Mouse (Mus musculus) CH12.LX (cell line): ENCODE results near the gene 2310030G06Rik. TPM values are rescaled to one million over a fixed set of nuclear protein-coding genes. Genes with fewer than 3 reads are reported as not detected.

ENCODE experiments used
- DNase-seq: peaks from one replicate; pipeline ENCODE4 v3.0.0-alpha.2; 2013; ENCODE audit errors: extremely low read depth
- H3K27ac ChIP-seq: 2 replicates; pipeline ENCODE4 v1.5.1; 2012; ENCODE audit warnings: low read depth, mild to moderate bottlenecking, control low read depth, moderate library complexity; ENCODE audit not compliant: insufficient read depth
- H3K27me3 ChIP-seq: replicated peaks from 2 replicates; pipeline ENCODE3; 2012; ENCODE audit warnings: inconsistent platforms
- H3K36me3 ChIP-seq, 2 experiments: replicated peaks in 1 of 2; 2 replicates each; pipeline versions ENCODE3 to v1.6.1; 2012; ENCODE audit warnings: inconsistent platforms in 1 of 2, low read length in 1 of 2, mild to moderate bottlenecking in 1 of 2, mixed read lengths in 1 of 2, moderate library complexity in 1 of 2; ENCODE audit not compliant: control insufficient read depth in 1 of 2, insufficient read depth in 1 of 2
- H3K4me1 ChIP-seq, 2 experiments: 2 replicates each; pipeline ENCODE4 v1.6.1; 2012; ENCODE audit warnings: inconsistent platforms in 1 of 2, moderate library complexity in 1 of 2; ENCODE audit not compliant: insufficient read depth in 2 of 2, control insufficient read depth in 1 of 2
- H3K4me2 ChIP-seq: 2 replicates; pipeline ENCODE4 v1.6.1; 2012; ENCODE audit warnings: low read depth, mild to moderate bottlenecking, control low read depth; ENCODE audit not compliant: poor library complexity, insufficient read depth, severe bottlenecking
- H3K4me3 ChIP-seq, 3 experiments: fragments of 150-350 bp in 1 of 3; sonication (generic) in 1 of 3; replicated peaks in 1 of 3; 2 replicates each; pipeline versions ENCODE3 to v1.5.1; 2011 to 2012; ENCODE audit warnings: low read depth in 2 of 3, low read length in 2 of 3, mild to moderate bottlenecking in 2 of 3, moderate library complexity in 2 of 3, control low read depth in 1 of 3, improper control_type of control experiment in 1 of 3, inconsistent platforms in 1 of 3, mixed read lengths in 1 of 3; ENCODE audit not compliant: poor library complexity in 1 of 3
- H3K79me2 ChIP-seq: replicated peaks from 2 replicates; pipeline ENCODE4 v1.6.1; 2012; ENCODE audit warnings: mild to moderate bottlenecking, moderate library complexity; ENCODE audit not compliant: control insufficient read depth, poor library complexity, insufficient read depth, severe bottlenecking; ENCODE audit errors: extremely low read depth
- H3K9ac ChIP-seq: 2 replicates; pipeline ENCODE4 v1.6.1; 2012; ENCODE audit warnings: low read depth, mild to moderate bottlenecking, control low read depth, moderate library complexity; ENCODE audit not compliant: insufficient read depth
- H3K9me3 ChIP-seq: replicated peaks from 2 replicates; pipeline ENCODE3; 2012; ENCODE audit warnings: low read length, inconsistent platforms, mixed read lengths
- CHD1 ChIP-seq: IDR thresholded peaks from 2 replicates; pipeline ENCODE4 v1.6.1; 2012; ENCODE audit warnings: low read depth, low read length, improper control_type of control experiment, inconsistent platforms
- CHD2 ChIP-seq: IDR thresholded peaks from 2 replicates; pipeline ENCODE4 v1.6.1; 2011; ENCODE audit warnings: low read length, improper control_type of control experiment
- CTCF ChIP-seq, 2 experiments: IDR thresholded peaks in 1 of 2; conservative IDR thresholded peaks in 1 of 2; 2 replicates each; pipeline ENCODE4 v1.5.1; 2011 to 2012; ENCODE audit warnings: low read depth in 2 of 2, low read length in 2 of 2, improper control_type of control experiment in 1 of 2, inconsistent platforms in 1 of 2, mild to moderate bottlenecking in 1 of 2, moderate library complexity in 1 of 2
- E2F4 ChIP-seq: IDR thresholded peaks from 2 replicates; pipeline ENCODE4 v1.6.1; 2011; ENCODE audit warnings: low read depth, low read length, improper control_type of control experiment; ENCODE audit not compliant: insufficient replicate concordance
- ELF1 ChIP-seq: IDR thresholded peaks from 2 replicates; pipeline ENCODE4 v1.6.1; 2014; ENCODE audit warnings: low read depth, mild to moderate bottlenecking, inconsistent platforms, low read length, improper control_type of control experiment
- EP300 ChIP-seq: IDR thresholded peaks from 2 replicates; pipeline ENCODE4 v1.6.1; 2011; ENCODE audit warnings: low read length, improper control_type of control experiment
- ETS1 ChIP-seq: conservative IDR thresholded peaks from 2 replicates; pipeline ENCODE4 v1.6.1; 2012; ENCODE audit warnings: low read depth, mild to moderate bottlenecking, inconsistent platforms, low read length, improper control_type of control experiment, moderate library complexity
- HCFC1 ChIP-seq: IDR thresholded peaks from 2 replicates; pipeline ENCODE4 v1.6.1; 2012; ENCODE audit warnings: low read depth, mild to moderate bottlenecking, inconsistent platforms, low read length, improper control_type of control experiment
- IRF4 ChIP-seq: IDR thresholded peaks from 2 replicates; pipeline ENCODE4 v1.6.1; 2014; ENCODE audit warnings: low read depth, mild to moderate bottlenecking, inconsistent platforms, low read length, improper control_type of control experiment
- JUN ChIP-seq: IDR thresholded peaks from 2 replicates; pipeline ENCODE4 v1.6.1; 2011; ENCODE audit warnings: low read depth, mild to moderate bottlenecking, low read length, improper control_type of control experiment, moderate library complexity; ENCODE audit not compliant: insufficient read depth
- JUND ChIP-seq: conservative IDR thresholded peaks from 2 replicates; pipeline ENCODE4 v1.6.1; 2011; ENCODE audit warnings: low read depth, low read length, improper control_type of control experiment
- KAT2A ChIP-seq: IDR thresholded peaks from 2 replicates; pipeline ENCODE4 v1.6.1; 2012; ENCODE audit warnings: low read length, improper control_type of control experiment, inconsistent platforms; ENCODE audit not compliant: insufficient replicate concordance
- MAFK ChIP-seq: IDR thresholded peaks from 2 replicates; pipeline ENCODE4 v1.6.1; 2011; ENCODE audit warnings: low read length, improper control_type of control experiment; ENCODE audit not compliant: insufficient replicate concordance
- MEF2A ChIP-seq: IDR thresholded peaks from 2 replicates; pipeline ENCODE4 v1.6.1; 2014; ENCODE audit warnings: low read depth, mild to moderate bottlenecking, inconsistent platforms, low read length, improper control_type of control experiment, borderline replicate concordance
- MXI1 ChIP-seq: IDR thresholded peaks from 2 replicates; pipeline ENCODE4 v1.6.1; 2011; ENCODE audit warnings: mild to moderate bottlenecking, low read depth, low read length, improper control_type of control experiment
- MYC ChIP-seq: IDR thresholded peaks from 2 replicates; pipeline ENCODE4 v1.6.1; 2011; ENCODE audit warnings: low read depth, mild to moderate bottlenecking, improper control_type of control experiment, low read length
- NRF1 ChIP-seq: IDR thresholded peaks from 2 replicates; pipeline ENCODE4 v1.6.1; 2014; ENCODE audit warnings: low read depth, mild to moderate bottlenecking, inconsistent platforms, low read length, improper control_type of control experiment, moderate library complexity
- PAX5 ChIP-seq: IDR thresholded peaks from 2 replicates; pipeline ENCODE4 v1.6.1; 2012; ENCODE audit warnings: low read length, inconsistent platforms, mixed read lengths
- POLR2AphosphoS2 ChIP-seq: IDR thresholded peaks from 2 replicates; pipeline ENCODE4 v1.6.1; 2011; ENCODE audit warnings: low read depth, low read length, improper control_type of control experiment
- SIN3A ChIP-seq: IDR thresholded peaks from 2 replicates; pipeline ENCODE4 v1.6.1; 2012; ENCODE audit warnings: low read length, improper control_type of control experiment, inconsistent platforms
- SMC3 ChIP-seq: IDR thresholded peaks from 2 replicates; pipeline ENCODE4 v1.6.1; 2011; ENCODE audit warnings: low read depth, low read length, improper control_type of control experiment
- TBP ChIP-seq: conservative IDR thresholded peaks from 2 replicates; pipeline ENCODE4 v1.6.1; 2011; ENCODE audit warnings: low read depth, low read length, improper control_type of control experiment
- TCF12 ChIP-seq: IDR thresholded peaks from 2 replicates; pipeline ENCODE4 v1.6.1; 2014; ENCODE audit warnings: low read depth, mild to moderate bottlenecking, inconsistent platforms, low read length, improper control_type of control experiment
- UBTF ChIP-seq: IDR thresholded peaks from 2 replicates; pipeline ENCODE4 v1.6.1; 2012; ENCODE audit warnings: low read depth, mild to moderate bottlenecking, inconsistent platforms, low read length, improper control_type of control experiment, moderate library complexity
- USF1 ChIP-seq: IDR thresholded peaks from 2 replicates; pipeline ENCODE4 v1.6.1; 2014; ENCODE audit warnings: low read depth, mild to moderate bottlenecking, inconsistent platforms, low read length, improper control_type of control experiment
- ZKSCAN1 ChIP-seq: IDR thresholded peaks from 2 replicates; pipeline ENCODE4 v1.6.1; 2012; ENCODE audit warnings: low read depth, inconsistent platforms, low read length, improper control_type of control experiment, borderline replicate concordance
- ZNF384 ChIP-seq: IDR thresholded peaks from 2 replicates; pipeline ENCODE4 v1.6.1; 2012; ENCODE audit warnings: low read depth, low read length, improper control_type of control experiment, inconsistent platforms
- dilution Hi-C: fragments of 300-500 bp; cut with MboI; formaldehyde crosslinking; loops from 2 replicates; pipeline ENCODE4 v1.14.3; 2020; ENCODE audit warnings: low sequenced_read_pairs; ENCODE audit not compliant: extremely low pct_unique_long_range_greater_than_20kb, extremely low pct_ligation_motif_present
- in situ Hi-C: fragments of 300-500 bp; cut with MboI; formaldehyde crosslinking; loops from 3 replicates; pipeline ENCODE4 v1.14.3; 2019; ENCODE audit warnings: low sequenced_read_pairs, low pct_ligation_motif_present, low pct_unique_long_range_greater_than_20kb, mixed read lengths
- polyA plus RNA-seq: library from polyadenylated mRNA; unstranded; fragments of >175 nt; gene quantifications from 2 replicates; pipeline ENCODE4 v1.2.1, GENCODE M21; 2012; ENCODE audit warnings: low read depth; ENCODE audit not compliant: insufficient read length
- total RNA-seq, 2 experiments: library from RNA; depleted of rRNA; stranded (reverse); fragments of 300-350 nt in 1 of 2; fragments of >200 nt in 1 of 2; gene quantifications; 2 replicates each; pipeline ENCODE4 v1.2.3; 2012 to 2014

2310030G06Rik gene
- total and polyA plus RNA-seq, 3 experiments, result not detected

- Histone ChIP-seq H3K27me3 (no peaks in the 10 kb centered on the region), H3K4me1 (peaks cover 0 to 7% of the 10 kb centered on the region in 2 experiments; a peak in 2 of 4 replicates), H3K79me2 (no peaks in the 10 kb centered on the region), H3K4me2 (peak overlapping the region; percentile 1), H3K36me3 (no peaks in the 10 kb centered on the region), H3K9me3 (no peaks in the 10 kb centered on the region), H3K27ac (no peak overlapping the region), H3K4me3 (peak overlapping the region in 1 of 3 experiments; percentile 7), H3K9ac (no peak overlapping the region)
- in situ Hi-C loops (no loop called here), dilution Hi-C loops (no loop called here)
- DNase-seq, result no peak
- TF ChIP-seq EP300 (no peak), KAT2A (no peak), JUND (no peak), CTCF (conservative IDR thresholded peaks at IDR 0.05 in 1 of 2, IDR thresholded peaks at IDR 0.05 in 1 of 2; ENCODE audit: low read depth in 2 of 2, low read length in 2 of 2) (no peak), JUN (no peak), USF1 (no peak), MXI1 (no peak), E2F4 (no peak), NRF1 (no peak), SIN3A (no peak), IRF4 (no peak)
Observed at GRCm38 (mm10) chr9:50727171-50727924, 19.0 kb downstream of the 2310030G06Rik start.

- Histone ChIP-seq H3K27ac (no peak overlapping the region), H3K4me2 (no peak overlapping the region), H3K4me3 (no peak overlapping the region), H3K36me3 (no peaks in the 10 kb centered on the region), H3K4me1 (peaks cover 0 to 7% of the 10 kb centered on the region in 2 experiments; a peak in 2 of 4 replicates), H3K9ac (no peak overlapping the region), H3K27me3 (no peaks in the 10 kb centered on the region), H3K9me3 (no peaks in the 10 kb centered on the region), H3K79me2 (no peaks in the 10 kb centered on the region)
- TF ChIP-seq JUND (no peak), CHD2 (no peak), MAFK (no peak), ETS1 (no peak), CTCF (conservative IDR thresholded peaks at IDR 0.05 in 1 of 2, IDR thresholded peaks at IDR 0.05 in 1 of 2; ENCODE audit: low read depth in 2 of 2, low read length in 2 of 2) (no peak), UBTF (no peak), TCF12 (no peak), ELF1 (no peak), ZNF384 (no peak), TBP (no peak), PAX5 (no peak), CHD1 (no peak), ZKSCAN1 (no peak), MEF2A (no peak), KAT2A (no peak), SMC3 (no peak), MYC (no peak), POLR2AphosphoS2 (no peak), HCFC1 (no peak)
- dilution Hi-C loops, result no loop called here
- in situ Hi-C loops, result no loop called here
- no peak for DNase-seq
Observed at GRCm38 (mm10) chr9:50725921-50726590, 20.3 kb downstream of the 2310030G06Rik start.
